In the genomic region with DNA sequence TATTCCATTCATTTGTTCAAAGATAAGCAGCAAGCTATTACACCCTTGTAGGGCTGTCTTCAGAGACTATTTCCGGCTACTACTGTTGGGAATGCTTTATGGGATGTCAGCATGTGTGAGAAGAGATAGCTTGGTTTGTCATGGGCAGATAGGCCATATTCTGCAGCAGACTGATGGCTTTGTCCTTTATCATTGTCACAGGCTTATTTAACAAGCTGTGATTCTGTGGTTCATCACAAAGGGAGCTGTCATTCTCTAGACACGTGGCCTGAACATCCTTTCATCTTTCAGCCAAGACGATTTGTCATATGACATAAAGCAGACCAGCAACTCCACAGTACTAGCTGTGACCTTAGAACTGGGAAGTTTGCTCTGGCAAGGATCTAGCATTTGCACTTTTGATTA, we compare ENCODE assay signal across 14 mouse cellular contexts.
DNase-seq lines count a peak whose midpoint lies in the region; ATAC-seq and TF ChIP-seq lines count a peak whose summit lies in the region.
"Had no signal": no experiment of that assay in that cellular context is flagged by ENCODE, and none has a peak within 500 bp of the region (broad histone marks: within the 10 kb centered on the region; RNA-seq: fewer than 3 reads in every experiment).

No protein-coding gene starts in this region.

- H3K36me3 ChIP-seq in embryonic facial prominence, embryonic 11.5 days (replicated peaks; ENCODE audit: control insufficient read depth, insufficient read depth, low read depth, low read length), result no peaks in the 10 kb centered on the region
- H3K36me3 ChIP-seq in embryonic facial prominence, embryonic 10.5 days (replicated peaks), result no peaks in the 10 kb centered on the region
- no peaks in the 10 kb centered on the region for H3K36me3 ChIP-seq in hindbrain, embryonic 10.5 days
- no peaks in the 10 kb centered on the region for H3K36me3 ChIP-seq in hindbrain, postnatal 0 days (ENCODE audit: insufficient read depth, low read length)
- H3K36me3 ChIP-seq in intestine, embryonic 14.5 days (ENCODE audit: control insufficient read depth, insufficient read depth, low read length), result no peaks in the 10 kb centered on the region
- H3K36me3 ChIP-seq: limb, embryonic 10.5 days had no signal

- no peak overlapping the region for H3K27ac ChIP-seq in embryonic facial prominence, embryonic 11.5 days (replicated peaks; ENCODE audit: low read depth, low read length)
- H3K27ac ChIP-seq in embryonic facial prominence, embryonic 10.5 days (replicated peaks), result no peak overlapping the region
- no peak overlapping the region for H3K27ac ChIP-seq in hindbrain, embryonic 10.5 days
- H3K27ac ChIP-seq in hindbrain, postnatal 0 days, result no peak overlapping the region
- no peak overlapping the region for H3K27ac ChIP-seq in intestine, embryonic 14.5 days (ENCODE audit: low read depth)
- H3K27ac ChIP-seq: layer of hippocampus, adult 2 months; limb, embryonic 10.5 days had no signal

- peak; percentile 1 for DNase-seq in embryonic facial prominence, embryonic 11.5 days (ENCODE audit: low spot score)
- DNase-seq in embryonic facial prominence, embryonic 10.5 days (ENCODE audit: low spot score), result no peak
- peak; percentile 12 for DNase-seq in hindbrain, embryonic 10.5 days (ENCODE audit: low spot score)
- no peak for DNase-seq in hindbrain, postnatal 0 days (ENCODE audit: low spot score)
- peak; percentile 77 for DNase-seq in embryo, embryonic 10 days (ENCODE audit: low spot score)
- DNase-seq in intestine, embryonic 14.5 days (ENCODE audit: low spot score), result peak; percentile 56
- DNase-seq in adrenal gland, postnatal 4 days (ENCODE audit: low spot score in 2 of 2), result no peak
- DNase-seq: cerebellum, postnatal 10 days; gastrocnemius, postnatal 14 days; lung, adult 2 months had no signal

- no peaks in the 10 kb centered on the region for H3K9me3 ChIP-seq in embryonic facial prominence, embryonic 11.5 days (replicated peaks; ENCODE audit: control insufficient read depth, low read length)
- no peaks in the 10 kb centered on the region for H3K9me3 ChIP-seq in embryonic facial prominence, embryonic 10.5 days
- H3K9me3 ChIP-seq in hindbrain, embryonic 10.5 days, result no peaks in the 10 kb centered on the region
- H3K9me3 ChIP-seq in hindbrain, postnatal 0 days (ENCODE audit: low read length), result no peaks in the 10 kb centered on the region
- H3K9me3 ChIP-seq in intestine, embryonic 14.5 days (ENCODE audit: control insufficient read depth, low read length), result no peaks in the 10 kb centered on the region
- H3K9me3 ChIP-seq: limb, embryonic 10.5 days had no signal

- no peak overlapping the region for H3K4me3 ChIP-seq in embryonic facial prominence, embryonic 11.5 days (ENCODE audit: low read depth, low read length)
- no peak overlapping the region for H3K4me3 ChIP-seq in embryonic facial prominence, embryonic 10.5 days
- H3K4me3 ChIP-seq in hindbrain, embryonic 10.5 days, result no peak overlapping the region
- H3K4me3 ChIP-seq in hindbrain, postnatal 0 days (ENCODE audit: low read length), result no peak overlapping the region
- no peak overlapping the region for H3K4me3 ChIP-seq in intestine, embryonic 14.5 days (ENCODE audit: low read depth, low read length)
- H3K4me3 ChIP-seq: erythroblast, embryonic 14.5 days; layer of hippocampus, adult 2 months; limb, embryonic 10.5 days had no signal

- no peaks in the 10 kb centered on the region for H3K27me3 ChIP-seq in embryonic facial prominence, embryonic 11.5 days (ENCODE audit: control insufficient read depth, insufficient read depth, low read length)
- no peaks in the 10 kb centered on the region for H3K27me3 ChIP-seq in embryonic facial prominence, embryonic 10.5 days (replicated peaks; ENCODE audit: low read depth, poor library complexity, severe bottlenecking)
- no peaks in the 10 kb centered on the region for H3K27me3 ChIP-seq in hindbrain, embryonic 10.5 days (ENCODE audit: insufficient read depth, poor library complexity, severe bottlenecking)
- H3K27me3 ChIP-seq in hindbrain, postnatal 0 days (ENCODE audit: insufficient read depth, low read length), result no peaks in the 10 kb centered on the region
- no peaks in the 10 kb centered on the region for H3K27me3 ChIP-seq in intestine, embryonic 14.5 days (replicated peaks; ENCODE audit: control insufficient read depth, insufficient read depth, low read length)

- no peak for ATAC-seq in embryonic facial prominence, embryonic 11.5 days (replicated peaks; ENCODE audit: insufficient number of reproducible peaks, low FRiP score, low TSS enrichment, low read depth)
- ATAC-seq in hindbrain, postnatal 0 days, result no peak; the same call in 1 of the 2 replicates
- ATAC-seq in intestine, embryonic 14.5 days (replicated peaks; ENCODE audit: low FRiP score, low TSS enrichment, low read depth), result peak; percentile 75; the same call in 1 of the 2 replicates
- no peak for ATAC-seq in erythroid progenitor cell, adult 5-6 weeks (replicated peaks; ENCODE audit: low FRiP score, poor library complexity, severe bottlenecking)

- no peak overlapping the region for H3K4me2 ChIP-seq in embryonic facial prominence, embryonic 11.5 days (ENCODE audit: low read depth, low read length)
- H3K4me2 ChIP-seq in hindbrain, postnatal 0 days (ENCODE audit: low read depth, low read length), result no peak overlapping the region
- no peak overlapping the region for H3K4me2 ChIP-seq in intestine, embryonic 14.5 days (ENCODE audit: low read length)

- no peaks in the 10 kb centered on the region for H3K4me1 ChIP-seq in embryonic facial prominence, embryonic 11.5 days (ENCODE audit: control insufficient read depth, insufficient read depth, low read length)
- H3K4me1 ChIP-seq in embryonic facial prominence, embryonic 10.5 days, result no peaks in the 10 kb centered on the region
- H3K4me1 ChIP-seq in hindbrain, embryonic 10.5 days (replicated peaks), result peaks cover 5% of the 10 kb centered on the region
- no peaks in the 10 kb centered on the region for H3K4me1 ChIP-seq in hindbrain, postnatal 0 days (ENCODE audit: insufficient read depth, low read length)
- peaks cover 8% of the 10 kb centered on the region for H3K4me1 ChIP-seq in intestine, embryonic 14.5 days (replicated peaks; ENCODE audit: control insufficient read depth, insufficient read depth, low read length)
- H3K4me1 ChIP-seq: limb, embryonic 10.5 days had no signal

- 78% methylated on average over 3 of the region's 3 CpGs for WGBS in embryonic facial prominence, embryonic 11.5 days
- WGBS in embryonic facial prominence, embryonic 10.5 days, result 71% methylated on average over 3 of the region's 3 CpGs
- 41% methylated on average over 3 of the region's 3 CpGs for WGBS in hindbrain, embryonic 10.5 days
- 18% methylated on average over 3 of the region's 3 CpGs for WGBS in hindbrain, postnatal 0 days
- WGBS in intestine, embryonic 14.5 days, result 5% methylated on average over 3 of the region's 3 CpGs

- TF ChIP-seq CTCF in hindbrain, postnatal 0 days (IDR thresholded peaks at IDR 0.05; ENCODE audit: low read depth), result no peak

- no peak overlapping the region for H3K9ac ChIP-seq in embryonic facial prominence, embryonic 11.5 days (replicated peaks; ENCODE audit: low read length)
- no peak overlapping the region for H3K9ac ChIP-seq in hindbrain, postnatal 0 days (replicated peaks; ENCODE audit: low read length)
- H3K9ac ChIP-seq in intestine, embryonic 14.5 days (ENCODE audit: low read length), result no peak overlapping the region

Comparison
In these comparisons a context has a peak if more than half of its experiments do, and no peak if none do; other contexts are left out.
1. DNase-seq: peak in embryonic facial prominence, embryonic 11.5 days (single experiment), hindbrain, embryonic 10.5 days (single experiment), embryo, embryonic 10 days (single experiment) and intestine, embryonic 14.5 days (single experiment); none in embryonic facial prominence, embryonic 10.5 days (single experiment), hindbrain, postnatal 0 days (single experiment) and adrenal gland, postnatal 4 days (0 of 2).